Mouse (Mus musculus) granulocyte monocyte progenitor cell, adult 5-6 weeks (primary cell): ENCODE results near the gene Gpr176. TPM values are rescaled to one million over a fixed set of nuclear protein-coding genes. Genes with fewer than 3 reads are reported as not detected.

Experiments
- ATAC-seq: replicated peaks from 2 replicates; pipeline ENCODE4 v1.8.0; 2016; ENCODE audit warnings: mild to moderate bottlenecking, moderate TSS enrichment, inconsistent platforms; ENCODE audit not compliant: poor library complexity, severe bottlenecking
- total RNA-seq, 2 experiments: library from RNA; stranded (forward) in 1 of 2; stranded (reverse) in 1 of 2; fragments of 200-712, 200-1000 nt in 1 of 2; fragments of >200 nt in 1 of 2; fragmentation: Nextera tagmentation in 1 of 2; gene quantifications; 2 replicates each; pipeline ENCODE4 v1.2.3; 2014 to 2017

The Gpr176 gene
- total RNA-seq, 2 experiments from 2014 or later, result not detected

DNA sequence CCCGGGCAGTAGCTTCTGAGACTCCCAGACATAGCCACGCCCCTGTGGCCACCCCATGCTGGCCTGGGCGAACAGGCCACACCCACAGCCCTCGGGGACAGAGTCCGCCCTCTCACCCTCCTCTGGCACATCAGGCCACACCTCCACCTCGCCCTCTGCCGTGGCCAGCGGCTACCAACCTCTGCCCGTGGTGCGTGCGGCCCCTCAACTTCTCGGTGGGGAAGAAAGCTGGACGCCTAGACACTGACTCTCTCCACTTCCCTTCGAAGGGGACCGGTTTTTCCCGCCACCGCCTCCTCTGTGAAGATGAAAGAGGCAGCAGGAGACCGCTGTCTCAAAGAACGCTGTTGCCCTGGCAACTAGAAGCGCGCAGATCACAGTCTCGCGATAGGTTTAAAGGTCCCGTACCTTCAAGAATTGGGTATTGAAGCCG lies 116.6 kb downstream of the Gpr176 start, which contains the start of gene Fsip1:
TSS of gene Fsip1 (minus strand) at position 346 of the 433 bp plus-strand sequence.
- ATAC-seq, result peak; percentile 94

- ATAC-seq, result no peak
Observed at GRCm38 (mm10) chr2:118254516-118254915, 118.7 kb downstream of the Gpr176 start.

DNA sequence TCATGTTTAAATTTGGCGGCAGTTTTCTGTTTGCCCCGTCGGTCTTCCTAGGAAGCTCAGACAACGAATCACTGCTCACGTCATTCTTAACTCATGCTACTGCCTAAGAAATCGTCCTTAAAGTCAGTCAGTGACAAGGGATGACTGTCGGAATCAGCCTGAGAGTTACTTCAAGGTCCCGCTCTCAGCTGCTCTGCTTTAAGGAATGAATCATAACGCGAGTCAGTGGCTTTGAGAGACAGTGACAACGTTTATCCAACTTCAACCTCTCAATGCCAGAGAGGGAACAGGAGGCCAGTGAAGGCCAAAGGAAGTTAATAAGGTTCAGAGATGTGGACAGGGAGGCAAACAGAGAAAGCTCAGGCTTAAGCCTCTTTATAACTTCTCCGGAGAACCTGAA lies 124.3 kb downstream of the Gpr176 start:
- no peak for ATAC-seq

DNA sequence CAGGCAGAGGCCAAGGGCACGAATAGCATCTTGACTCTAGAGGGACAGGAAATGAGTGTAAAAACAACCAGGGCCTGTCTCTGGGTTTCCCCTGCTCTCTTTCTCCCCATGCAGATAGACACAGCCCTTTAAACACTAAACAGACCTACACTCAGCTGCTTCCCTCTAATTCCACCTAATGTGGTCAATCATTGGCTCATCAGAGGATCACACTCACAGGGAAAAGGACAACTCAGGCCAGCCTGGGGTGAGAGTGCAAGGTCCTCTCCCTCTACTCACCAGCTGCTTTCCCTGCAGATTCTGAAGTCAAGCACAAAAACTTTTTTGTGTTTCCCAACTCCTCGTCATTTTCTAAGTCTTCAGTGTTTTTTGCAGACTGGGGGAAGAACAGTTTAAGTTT lies 125.2 kb downstream of the Gpr176 start:
- ATAC-seq, result no peak

DNA sequence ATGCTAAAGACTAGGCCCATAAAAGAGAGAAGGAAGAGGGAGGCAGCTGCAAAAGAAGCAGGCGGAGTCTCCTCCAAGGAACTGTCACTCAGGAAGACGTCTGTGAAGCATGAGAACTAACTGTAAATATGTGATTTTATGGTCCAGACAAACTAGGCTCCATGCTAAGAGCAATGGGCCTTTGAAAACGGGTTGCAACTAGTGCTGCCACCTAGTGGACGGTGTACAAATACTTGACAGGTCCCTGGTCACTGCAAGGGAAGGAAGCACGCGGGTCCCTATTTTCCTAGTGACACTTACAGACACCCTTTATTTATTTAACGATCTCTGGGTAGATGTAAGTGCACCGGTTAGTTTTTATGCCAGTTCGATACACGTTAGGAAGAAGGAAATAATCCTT lies 127.3 kb downstream of the Gpr176 start:
- ATAC-seq, result peak; percentile 77

- no peak for ATAC-seq
Observed at GRCm38 (mm10) chr2:118236196-118236595, 137.0 kb downstream of the Gpr176 start.

GRCm38 (mm10) chr2:118235614-118236013 lies 137.6 kb downstream of the Gpr176 start:
- no peak for ATAC-seq

DNA sequence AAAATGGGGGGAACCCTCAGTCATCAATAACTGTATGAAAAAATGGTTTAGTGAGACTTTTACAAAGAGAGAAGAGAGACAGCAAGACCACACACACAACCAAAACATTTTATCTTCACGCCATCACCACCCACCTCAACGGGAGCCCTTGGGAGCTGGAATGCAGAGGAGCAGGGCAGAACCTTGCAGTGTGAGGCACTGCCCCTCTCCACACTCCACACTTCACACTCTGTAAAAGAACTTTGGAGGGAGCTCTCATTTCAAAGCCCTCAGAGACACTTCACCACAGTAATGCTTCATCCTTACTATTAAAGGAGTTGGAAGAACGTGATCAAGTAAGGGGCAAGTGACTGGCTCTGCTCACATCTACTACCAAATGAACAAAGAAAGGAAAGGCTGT lies 142.7 kb downstream of the Gpr176 start:
- ATAC-seq, result no peak

GRCm38 (mm10) chr2:118228486-118229079 lies 144.6 kb downstream of the Gpr176 start:
- ATAC-seq, result no peak

Other genes starting within 250 kb of the Gpr176 start
- not detected in 2 replicates for gene Fsip1, start 116.5 kb downstream of the Gpr176 start, total RNA-seq (2014; fragmentation: Nextera tagmentation)
- gene Fsip1, start 116.5 kb downstream of the Gpr176 start, total RNA-seq (2017), result not detected in 2 replicates
- 16.3 and 20.0 TPM in 2 replicates for gene Eif2ak4, start 15.2 kb upstream of the Gpr176 start, total RNA-seq (2014; fragmentation: Nextera tagmentation)
- gene Eif2ak4, start 15.2 kb upstream of the Gpr176 start, total RNA-seq (2017), result 12.7 and 17.5 TPM in 2 replicates
- 221 and 248 TPM in 2 replicates for gene Srp14, start 106.3 kb upstream of the Gpr176 start, total RNA-seq (2014; fragmentation: Nextera tagmentation)
- 186 and 206 TPM in 2 replicates for gene Srp14, start 106.3 kb upstream of the Gpr176 start, total RNA-seq (2017)
- 0.52 and 6.0 TPM in 2 replicates for gene Bmf, start 176.3 kb upstream of the Gpr176 start, total RNA-seq (2014; fragmentation: Nextera tagmentation)
- 0.21 and 0.60 TPM in 2 replicates for gene Bmf, start 176.3 kb upstream of the Gpr176 start, total RNA-seq (2017)
- 30.5 and 39.4 TPM in 2 replicates for gene Bub1b, start 224.8 kb upstream of the Gpr176 start, total RNA-seq (2014; fragmentation: Nextera tagmentation)
- 101 and 117 TPM in 2 replicates for gene Bub1b, start 224.8 kb upstream of the Gpr176 start, total RNA-seq (2017)